Mouse (Mus musculus): ENCODE measurements around the gene Sdhaf1. TPM values are rescaled to one million over a fixed set of nuclear protein-coding genes. Genes with fewer than 3 reads are reported as not detected.

Sdhaf1 gene
- polyA plus RNA-seq, 1 experiment, result not detected

DNA sequence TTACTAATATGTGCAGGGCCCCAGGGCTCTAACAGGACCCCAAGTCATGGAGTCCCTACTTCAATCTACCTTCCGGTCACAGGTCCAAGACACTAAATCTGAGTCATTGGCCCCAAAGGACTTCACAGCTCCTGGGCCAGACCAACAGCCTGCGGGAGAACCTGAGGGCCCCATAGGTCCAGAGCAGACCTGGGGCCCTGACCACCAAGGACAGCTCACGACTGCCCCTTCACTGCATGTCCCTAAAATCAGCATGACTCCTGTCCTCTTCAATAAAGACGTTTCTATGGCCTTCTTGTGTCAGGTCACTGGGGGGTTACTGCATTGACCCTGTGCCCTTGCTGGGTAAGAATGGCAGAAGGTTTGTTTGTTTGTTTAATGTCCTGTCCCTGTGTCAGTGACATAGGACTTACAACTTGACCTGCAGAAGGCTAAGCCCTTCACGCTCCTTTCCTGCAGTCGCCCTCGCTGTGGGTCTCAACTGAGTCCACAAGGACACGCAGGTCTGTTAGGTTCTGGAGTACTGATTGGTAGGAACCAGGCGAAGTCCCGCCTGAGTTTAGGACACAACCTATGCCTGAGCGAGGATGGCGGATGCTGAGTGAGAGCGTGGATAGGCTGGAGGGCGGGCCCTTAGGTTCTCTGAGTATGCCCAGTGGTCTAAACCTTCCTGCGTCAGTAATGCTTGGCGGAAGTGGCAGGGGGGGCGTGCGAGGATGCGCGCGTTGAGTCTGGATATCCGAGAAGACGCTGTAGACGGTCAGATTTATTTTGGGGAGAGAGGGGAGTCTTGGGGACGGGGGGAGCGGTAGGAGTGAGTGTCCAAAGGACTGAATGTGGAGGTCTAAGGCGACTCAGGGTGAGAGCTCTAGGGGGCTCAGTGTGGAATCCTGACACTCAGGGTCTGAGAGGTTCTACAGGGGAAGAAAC, 15.4 kb downstream of the Sdhaf1 start, which contains the start of gene Alkbh6:
Alkbh6 (plus strand) TSS at position 642 of the 930 bp plus-strand sequence.
- whole genome bisulfite sequencing, result 5% methylated on average over 27 of the region's 27 CpGs
- Histone ChIP-seq H3K27ac (ENCODE audit: insufficient read depth, low read depth, low read length) (peak within 1 kb of the TSS; percentile 93), H3K4me3 (ENCODE audit: insufficient read depth, low read depth, low read length) (peak within 1 kb of the TSS; percentile 76), H3K4me1 (ENCODE audit: control insufficient read depth, insufficient read depth, low read length) (peaks cover 18% of the 10 kb centered on the region)
- TF ChIP-seq CTCF (IDR thresholded peaks at IDR 0.05; ENCODE audit: insufficient read depth, low read depth, low read length) (no peak), POLR2A (IDR thresholded peaks at IDR 0.05; ENCODE audit: insufficient read depth, low read depth, low read length) (peak; percentile 78; the same call in 1 of the 2 replicates)

DNA sequence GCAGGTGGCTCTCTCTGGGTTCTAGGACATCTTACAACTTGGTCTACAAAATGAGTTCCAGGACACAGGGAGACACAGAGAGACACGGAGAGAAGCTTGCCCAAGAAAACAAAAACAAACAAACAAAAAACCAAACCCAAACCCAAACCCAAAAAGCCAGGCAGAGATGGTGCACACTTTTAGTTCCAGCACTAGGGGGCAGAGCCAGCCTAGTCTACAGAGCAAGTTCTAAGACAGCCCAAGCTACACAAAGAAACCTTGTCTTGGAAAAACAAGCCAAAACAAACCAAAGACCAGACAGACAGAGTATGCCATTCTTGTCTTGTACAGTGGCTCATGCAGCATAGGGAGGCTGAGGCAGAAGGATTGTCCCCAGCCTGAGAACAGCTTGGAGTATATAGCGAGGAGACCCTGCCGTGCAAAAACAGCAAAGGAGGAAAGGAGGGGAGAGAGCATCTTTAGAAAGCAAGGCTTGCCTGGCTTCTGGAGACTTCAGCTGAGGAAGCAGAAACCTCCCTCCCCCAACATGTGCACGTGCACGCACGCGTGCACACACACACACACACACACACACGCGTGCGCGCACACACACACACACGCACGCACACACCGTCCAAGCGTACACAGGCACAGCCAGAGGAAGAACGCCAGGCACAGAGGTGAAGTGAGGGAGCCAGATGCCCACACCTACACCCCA, 17.5 kb downstream of the Sdhaf1 start:
- H3K4me1 ChIP-seq (ENCODE audit: control insufficient read depth, insufficient read depth, low read length), result peaks cover 18% of the 10 kb centered on the region
- no peak overlapping the region for H3K4me3 ChIP-seq (ENCODE audit: insufficient read depth, low read depth, low read length)
- H3K27ac ChIP-seq (ENCODE audit: insufficient read depth, low read depth, low read length), result no peak overlapping the region
- TF ChIP-seq POLR2A (IDR thresholded peaks at IDR 0.05; ENCODE audit: insufficient read depth, low read depth, low read length), result no peak
- TF ChIP-seq CTCF (IDR thresholded peaks at IDR 0.05; ENCODE audit: insufficient read depth, low read depth, low read length), result no peak
- 88% methylated on average over 16 of the region's 16 CpGs for WGBS

DNA sequence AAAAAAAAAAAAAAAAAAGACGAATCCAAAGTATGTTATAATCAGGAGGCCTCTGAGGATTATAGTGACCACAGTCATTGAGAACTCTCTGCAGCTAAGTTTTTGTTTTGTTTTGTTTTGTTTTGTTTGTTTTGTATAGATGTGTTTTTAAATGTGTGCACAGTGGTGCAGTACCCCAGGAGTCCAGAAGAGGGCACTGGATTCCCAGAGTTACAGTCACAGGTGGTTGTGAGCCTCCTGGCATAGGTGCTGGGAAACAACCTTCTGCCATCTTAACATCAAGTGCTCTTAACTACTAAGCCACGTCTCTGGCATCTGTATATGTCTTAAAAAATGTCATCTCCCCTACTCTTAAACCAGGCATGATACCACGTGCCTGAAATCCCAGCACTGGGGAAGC, 22.8 kb downstream of the Sdhaf1 start:
- Histone ChIP-seq H3K4me3 (ENCODE audit: insufficient read depth, low read depth, low read length) (no peak overlapping the region), H3K4me1 (ENCODE audit: control insufficient read depth, insufficient read depth, low read length) (no peaks in the 10 kb centered on the region), H3K27ac (ENCODE audit: insufficient read depth, low read depth, low read length) (no peak overlapping the region)
- TF ChIP-seq CTCF (IDR thresholded peaks at IDR 0.05; ENCODE audit: insufficient read depth, low read depth, low read length) (0 out of 2 replicates have a peak, but pooled peaks have one; percentile 3), POLR2A (IDR thresholded peaks at IDR 0.05; ENCODE audit: insufficient read depth, low read depth, low read length) (no peak)
- 48% methylated on average over 3 of the region's 3 CpGs for WGBS

DNA sequence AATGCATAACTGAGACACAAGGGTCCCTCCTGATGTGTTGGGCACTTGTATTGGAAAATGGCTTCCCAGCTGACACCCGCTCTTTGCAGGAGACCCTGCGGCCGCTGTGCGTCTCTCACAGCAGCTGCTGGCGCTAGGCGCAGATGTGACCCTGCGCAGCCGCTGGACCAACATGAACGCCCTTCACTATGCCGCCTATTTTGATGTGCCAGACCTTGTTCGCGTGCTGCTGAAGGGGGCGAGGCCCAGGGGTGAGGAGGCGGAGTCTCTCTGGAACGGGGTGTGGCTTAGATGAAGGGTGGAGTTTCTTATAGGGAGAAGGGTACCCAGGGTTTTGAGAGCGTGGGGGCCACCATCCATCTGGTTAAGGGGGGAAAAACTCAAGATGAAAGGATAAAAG, 26.4 kb downstream of the Sdhaf1 start:
- Histone ChIP-seq H3K4me1 (ENCODE audit: control insufficient read depth, insufficient read depth, low read length) (peaks cover 19% of the 10 kb centered on the region), H3K27ac (ENCODE audit: insufficient read depth, low read depth, low read length) (no peak overlapping the region), H3K4me3 (ENCODE audit: insufficient read depth, low read depth, low read length) (no peak overlapping the region)
- WGBS, result 83% methylated on average over 16 of the region's 16 CpGs
- TF ChIP-seq CTCF (IDR thresholded peaks at IDR 0.05; ENCODE audit: insufficient read depth, low read depth, low read length) (no peak), POLR2A (IDR thresholded peaks at IDR 0.05; ENCODE audit: insufficient read depth, low read depth, low read length) (no peak)

DNA sequence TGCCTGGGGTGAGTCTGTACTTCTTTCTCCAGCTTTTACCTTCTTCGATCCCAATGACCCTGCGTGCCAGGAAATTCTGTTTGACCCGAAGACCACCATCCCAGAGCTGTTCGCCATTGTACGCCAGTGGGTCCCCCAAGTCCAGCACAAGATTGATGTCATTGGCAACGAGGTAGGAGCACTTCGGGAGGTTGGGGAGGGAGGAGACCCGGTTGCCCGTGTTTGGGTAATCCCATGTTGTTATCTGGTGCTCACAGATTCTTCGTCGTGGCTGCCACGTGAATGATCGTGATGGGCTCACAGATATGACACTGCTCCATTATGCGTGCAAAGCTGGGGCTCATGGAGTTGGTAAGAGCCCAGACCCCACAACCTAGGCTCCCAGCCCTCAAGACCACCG, 26.9 kb downstream of the Sdhaf1 start:
- Histone ChIP-seq H3K4me1 (ENCODE audit: control insufficient read depth, insufficient read depth, low read length) (peaks cover 19% of the 10 kb centered on the region), H3K27ac (ENCODE audit: insufficient read depth, low read depth, low read length) (no peak overlapping the region), H3K4me3 (ENCODE audit: insufficient read depth, low read depth, low read length) (no peak overlapping the region)
- WGBS, result 90% methylated on average over 15 of the region's 15 CpGs
- TF ChIP-seq CTCF (IDR thresholded peaks at IDR 0.05; ENCODE audit: insufficient read depth, low read depth, low read length) (no peak), POLR2A (IDR thresholded peaks at IDR 0.05; ENCODE audit: insufficient read depth, low read depth, low read length) (no peak)

DNA sequence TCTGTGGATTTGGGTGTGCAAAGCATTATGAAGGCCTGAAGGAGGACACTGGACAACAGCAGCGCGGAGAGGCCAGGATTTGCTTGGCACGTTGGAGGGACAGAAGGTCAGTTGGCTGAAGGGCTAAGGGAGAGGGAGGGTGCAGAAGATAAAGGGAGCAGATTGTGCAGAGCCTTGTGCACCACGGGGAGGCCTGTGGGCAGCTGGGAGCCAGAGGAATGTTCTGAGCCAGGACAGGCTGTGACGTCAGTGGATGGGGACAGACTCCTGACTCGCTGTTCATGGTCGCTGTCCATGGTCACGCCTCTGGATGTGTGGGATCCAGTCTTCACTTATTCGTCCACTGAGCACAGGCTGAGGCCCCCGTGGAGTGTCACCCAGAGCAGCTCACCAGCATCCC, 28.6 kb downstream of the Sdhaf1 start:
- 61% methylated on average over 10 of the region's 10 CpGs for WGBS
- H3K27ac ChIP-seq (ENCODE audit: insufficient read depth, low read depth, low read length), result 0 out of 2 replicates have a peak overlapping the region, but pooled peaks have one; percentile 10
- peaks cover 25% of the 10 kb centered on the region for H3K4me1 ChIP-seq (ENCODE audit: control insufficient read depth, insufficient read depth, low read length)
- no peak for TF ChIP-seq CTCF (IDR thresholded peaks at IDR 0.05; ENCODE audit: insufficient read depth, low read depth, low read length)
- TF ChIP-seq POLR2A (IDR thresholded peaks at IDR 0.05; ENCODE audit: insufficient read depth, low read depth, low read length), result no peak
- H3K4me3 ChIP-seq (ENCODE audit: insufficient read depth, low read depth, low read length), result no peak overlapping the region

DNA sequence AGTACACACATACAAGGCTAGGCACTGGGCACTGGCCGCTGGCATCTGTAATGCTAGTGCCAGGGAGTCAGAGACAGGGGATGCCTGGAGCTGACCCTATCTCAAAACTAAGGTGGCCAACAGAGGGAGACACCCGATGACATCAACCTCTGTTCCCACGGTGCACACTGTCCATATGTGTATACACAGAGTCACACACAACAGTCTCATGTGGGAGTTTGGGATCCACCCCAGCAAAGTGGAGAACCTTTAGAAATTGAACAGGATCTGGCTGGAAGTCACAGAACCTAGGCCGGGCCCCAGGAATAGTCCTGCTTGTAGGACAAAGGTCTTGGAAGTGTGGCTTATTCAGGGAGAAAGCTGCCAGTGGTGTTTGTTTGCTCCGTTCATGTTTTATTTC, 29.4 kb downstream of the Sdhaf1 start:
- Histone ChIP-seq H3K4me1 (ENCODE audit: control insufficient read depth, insufficient read depth, low read length) (peaks cover 25% of the 10 kb centered on the region), H3K4me3 (ENCODE audit: insufficient read depth, low read depth, low read length) (no peak overlapping the region), H3K27ac (ENCODE audit: insufficient read depth, low read depth, low read length) (0 out of 2 replicates have a peak overlapping the region, but pooled peaks have one; percentile 10)
- WGBS, result 59% methylated on average over 5 of the region's 5 CpGs
- TF ChIP-seq POLR2A (IDR thresholded peaks at IDR 0.05; ENCODE audit: insufficient read depth, low read depth, low read length), result no peak
- TF ChIP-seq CTCF (IDR thresholded peaks at IDR 0.05; ENCODE audit: insufficient read depth, low read depth, low read length), result no peak

DNA sequence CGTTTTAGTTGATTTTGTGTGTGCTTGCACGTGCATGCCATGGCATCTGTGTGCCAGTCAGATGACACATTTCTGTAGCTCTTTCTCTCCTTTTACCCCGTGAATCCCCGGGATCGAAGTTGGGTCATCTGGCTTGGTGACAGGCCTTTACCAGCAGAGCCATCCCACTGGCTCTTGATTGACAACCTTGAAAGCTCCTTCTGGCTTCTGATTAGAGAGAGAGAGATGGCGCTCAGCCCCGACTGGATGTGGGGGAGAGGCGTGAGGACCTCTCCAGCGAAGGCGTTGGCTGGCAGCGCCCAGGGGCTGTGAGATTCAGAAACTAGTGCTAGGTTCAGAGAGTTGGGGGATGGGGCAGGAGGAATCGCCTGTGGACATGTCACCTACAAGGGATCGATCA, 29.9 kb downstream of the Sdhaf1 start:
- Histone ChIP-seq H3K27ac (ENCODE audit: insufficient read depth, low read depth, low read length) (no peak overlapping the region), H3K4me3 (ENCODE audit: insufficient read depth, low read depth, low read length) (peak overlapping the region; percentile 18; the same call in 1 of the 2 replicates), H3K4me1 (ENCODE audit: control insufficient read depth, insufficient read depth, low read length) (peaks cover 25% of the 10 kb centered on the region)
- TF ChIP-seq CTCF (IDR thresholded peaks at IDR 0.05; ENCODE audit: insufficient read depth, low read depth, low read length) (no peak), POLR2A (IDR thresholded peaks at IDR 0.05; ENCODE audit: insufficient read depth, low read depth, low read length) (no peak)
- WGBS, result 27% methylated on average over 13 of the region's 13 CpGs
